Mouse (Mus musculus): ENCODE results near the gene Tspear.
"Not testable (repeated sequence)": the region's sequence is repeated elsewhere in the genome, so short reads cannot be mapped to it uniquely, and the experiment has no call there.

Tspear gene

DNA sequence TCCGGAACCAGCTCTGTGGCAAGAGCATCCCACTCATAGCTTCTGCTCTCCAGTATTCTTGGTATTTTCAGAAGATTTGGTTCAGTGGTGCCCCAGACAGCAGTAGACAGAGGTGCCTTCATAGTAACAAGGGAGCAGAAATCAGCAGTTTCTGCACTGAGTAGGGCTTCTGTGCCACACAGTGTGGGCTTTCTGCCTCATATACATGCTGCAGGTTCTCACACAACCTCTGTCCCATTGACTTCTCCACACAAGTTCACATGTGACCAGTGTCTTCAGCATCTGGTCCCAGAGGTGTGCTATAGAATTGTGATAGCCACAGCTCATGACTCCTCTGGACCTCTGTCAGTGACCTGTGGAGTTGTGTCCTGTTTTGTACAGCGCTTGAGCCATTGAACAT is 102.3 kb downstream of the Tspear start:
- CTCF ChIA-PET, result no interaction called here

DNA sequence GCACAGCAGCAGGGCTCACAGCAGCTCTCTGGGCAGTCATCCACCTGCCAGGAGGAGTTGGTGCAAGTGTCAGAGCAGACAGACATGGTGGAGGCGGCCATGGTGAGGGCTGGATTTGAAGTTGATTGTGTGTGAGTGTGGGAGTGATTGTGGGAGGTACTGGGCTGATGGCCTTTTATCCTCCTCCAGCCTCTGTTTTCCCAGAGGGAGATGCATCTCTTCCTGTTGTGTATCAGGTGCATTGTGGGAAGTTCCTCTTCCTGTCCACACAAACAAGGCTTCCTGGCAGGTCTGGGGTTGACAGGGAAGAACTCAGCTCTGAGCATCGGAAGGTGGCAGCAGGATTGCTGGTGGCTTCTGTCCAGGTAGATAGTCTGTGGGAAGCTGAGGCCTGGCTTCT is 108.6 kb downstream of the Tspear start, which contains the start of gene Gm9639:
TSS of gene Gm9639 (minus strand) at position 101 of the 400 bp plus-strand sequence.
- CTCF ChIA-PET, result no interaction called here

DNA sequence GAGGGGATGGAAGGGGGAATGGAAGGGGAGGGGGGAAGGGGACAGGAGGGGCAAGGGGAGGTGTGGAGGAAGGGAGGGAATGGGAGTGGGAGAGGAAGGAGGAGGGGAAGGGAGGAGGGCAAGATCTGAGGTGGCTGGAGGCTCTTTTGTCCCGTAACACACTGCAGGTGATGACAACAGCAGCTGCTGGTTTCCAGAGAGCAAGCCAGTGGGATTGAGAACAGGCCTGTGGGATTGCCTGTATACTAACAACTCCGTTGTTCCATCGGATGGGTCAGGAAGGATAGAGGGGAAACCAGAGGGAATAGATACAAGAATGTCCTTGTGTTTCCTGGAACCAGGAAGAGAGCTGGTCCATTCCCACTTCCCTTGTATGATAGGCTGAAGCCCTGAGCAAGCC is 111.3 kb downstream of the Tspear start:
- CTCF ChIA-PET, result no interaction called here

DNA sequence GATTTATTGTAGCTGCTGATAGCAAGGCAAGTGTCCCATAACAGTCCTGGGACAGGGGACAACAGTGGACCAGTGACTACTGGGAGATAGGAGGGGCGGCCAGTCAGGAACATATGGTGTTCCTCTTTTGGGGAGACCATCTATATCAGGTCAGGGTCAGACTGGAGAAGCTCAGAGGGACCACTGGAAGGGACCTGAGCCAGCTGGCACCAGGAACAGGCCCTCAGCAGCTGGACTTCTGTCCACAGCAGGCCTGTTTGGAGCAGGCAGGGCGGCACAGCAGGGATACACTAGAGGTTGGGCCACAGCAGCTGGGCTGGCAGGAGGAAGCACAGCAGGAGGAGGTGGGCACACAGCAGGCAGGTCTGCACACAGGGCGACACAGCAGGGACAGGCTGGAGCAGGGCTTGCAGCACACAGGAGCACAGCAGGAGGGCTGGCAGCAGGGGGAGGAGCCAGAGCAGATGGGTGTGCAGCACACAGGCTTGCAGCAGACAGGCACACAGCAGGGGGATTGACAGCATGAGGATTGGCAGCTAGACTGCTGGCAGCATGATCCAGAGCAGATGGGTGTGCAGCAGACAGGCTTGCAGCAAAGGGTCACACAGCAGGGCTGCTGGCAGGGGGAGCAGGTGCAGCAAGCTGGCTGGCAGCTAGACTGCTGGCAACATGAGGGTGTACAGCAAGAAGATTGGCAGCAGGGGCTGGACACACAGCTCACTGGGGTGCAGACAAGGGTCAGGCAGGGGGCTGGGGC is 112.0 kb downstream of the Tspear start:
- CTCF ChIA-PET, result not testable (repeated sequence)

DNA sequence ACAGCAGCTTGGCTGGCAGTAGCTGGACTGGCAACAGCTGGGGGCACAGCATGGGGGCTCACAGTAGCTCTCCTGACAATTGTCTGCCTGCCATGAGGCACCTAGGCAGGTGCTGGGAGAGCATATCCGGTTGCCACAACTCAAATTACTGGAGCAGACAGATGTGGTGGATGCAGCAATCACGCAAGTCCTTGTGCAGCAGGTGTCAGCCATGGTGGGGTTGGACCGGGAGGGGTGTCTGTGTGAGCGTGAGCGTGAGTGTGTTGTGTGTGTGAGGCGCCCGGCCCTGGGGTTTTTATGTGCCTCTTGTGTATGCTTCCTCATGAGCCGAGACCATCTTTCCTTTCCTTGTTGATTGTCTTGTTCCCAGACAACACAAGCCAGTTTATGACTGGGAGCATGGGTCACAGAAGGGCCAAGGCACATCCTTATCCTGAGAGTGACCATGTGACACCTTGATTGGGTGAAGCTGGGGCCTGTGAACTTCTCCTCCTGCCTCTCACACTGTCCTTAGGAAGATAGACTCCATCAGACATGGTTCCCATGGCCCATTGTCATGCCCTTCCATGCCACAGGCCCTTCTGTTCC is 112.6 kb downstream of the Tspear start, which contains the start of gene Gm19668:
TSS of gene Gm19668 (minus strand) at position 213 of the 588 bp plus-strand sequence.
- CTCF ChIA-PET, result no interaction called here

DNA sequence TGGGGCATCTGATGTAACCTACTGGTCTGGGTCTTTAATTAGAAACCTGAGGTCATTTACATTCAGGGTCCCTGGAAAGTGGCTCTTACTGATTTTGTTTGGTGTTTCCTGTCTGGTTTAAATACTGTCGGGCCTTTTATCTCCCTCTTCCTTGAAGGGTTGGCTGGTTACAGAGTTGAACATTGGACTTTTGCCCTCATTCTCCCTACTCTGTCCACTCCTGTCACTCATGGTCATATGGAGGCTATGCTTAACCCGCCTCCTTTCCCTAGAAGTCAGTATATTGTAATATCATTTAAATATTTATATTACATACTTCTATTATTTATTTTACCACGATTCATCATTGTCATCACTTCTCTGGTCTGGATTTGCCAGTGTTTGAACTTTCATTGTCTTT is 117.7 kb downstream of the Tspear start:
- CTCF ChIA-PET, result no interaction called here

DNA sequence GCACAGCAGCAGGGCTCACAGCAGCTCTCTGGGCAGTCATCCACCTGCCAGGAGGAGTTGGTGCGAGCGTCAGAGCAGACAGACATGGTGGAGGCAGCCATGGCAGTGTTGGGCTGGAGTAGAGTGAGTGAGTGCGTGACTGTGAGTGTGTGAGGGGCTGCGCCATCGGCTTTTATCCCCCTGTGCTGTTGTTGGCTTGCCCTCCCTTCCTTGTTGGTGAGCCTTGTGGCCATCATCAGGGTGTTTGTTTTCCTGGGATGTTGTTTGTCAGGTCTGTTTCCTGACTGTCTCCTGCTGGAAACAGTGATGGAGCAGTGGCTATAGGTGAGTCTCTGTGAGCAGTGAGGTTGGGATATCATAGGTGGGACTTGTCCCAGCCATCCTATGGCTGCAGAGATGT is 125.4 kb downstream of the Tspear start, which contains the start of gene Gm9507:
TSS of gene Gm9507 (minus strand) at position 101 of the 400 bp plus-strand sequence.
- CTCF ChIA-PET, result no interaction called here

DNA sequence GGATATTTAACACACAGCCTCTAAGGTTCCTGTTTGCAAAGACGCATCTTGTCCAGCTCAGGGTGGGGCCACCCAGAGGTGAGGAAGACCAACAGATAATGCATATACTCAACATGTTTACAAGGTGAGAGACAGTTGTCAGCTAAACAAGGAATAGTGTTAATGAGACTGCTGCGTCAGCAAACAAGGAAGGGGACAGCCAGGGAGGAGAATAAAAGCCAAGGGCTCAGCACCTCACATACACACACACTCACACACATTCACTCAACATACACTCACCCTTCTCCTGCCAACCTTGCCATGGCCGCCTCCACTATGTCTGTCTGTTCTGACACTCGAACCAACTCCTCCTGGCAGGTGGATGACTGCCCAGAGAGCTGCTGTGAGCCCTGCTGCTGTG is 128.0 kb downstream of the Tspear start, which contains the start of gene Gm2696:
TSS of gene Gm2696 (plus strand) at position 301 of the 400 bp plus-strand sequence.
- CTCF ChIA-PET, result no interaction called here

DNA sequence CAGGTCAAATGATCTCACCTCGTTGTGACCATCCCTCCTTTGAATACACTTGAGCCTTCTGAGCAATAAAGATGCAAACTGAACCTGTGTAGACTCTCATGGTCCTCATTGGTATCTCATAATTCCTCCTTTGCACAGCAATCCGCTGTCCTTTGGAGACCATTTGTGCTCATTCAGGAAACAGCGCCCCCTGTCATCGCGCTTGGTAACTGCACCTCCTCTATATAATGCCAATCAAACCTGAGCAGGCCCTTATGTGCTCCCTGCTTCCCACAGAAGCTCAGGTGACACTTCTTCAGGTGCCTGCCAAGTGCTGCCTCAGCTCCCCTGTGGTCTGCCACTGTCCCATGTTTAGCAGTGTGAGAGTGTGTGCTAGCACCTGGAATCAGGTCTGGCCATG is 129.1 kb downstream of the Tspear start:
- CTCF ChIA-PET, result no interaction called here

DNA sequence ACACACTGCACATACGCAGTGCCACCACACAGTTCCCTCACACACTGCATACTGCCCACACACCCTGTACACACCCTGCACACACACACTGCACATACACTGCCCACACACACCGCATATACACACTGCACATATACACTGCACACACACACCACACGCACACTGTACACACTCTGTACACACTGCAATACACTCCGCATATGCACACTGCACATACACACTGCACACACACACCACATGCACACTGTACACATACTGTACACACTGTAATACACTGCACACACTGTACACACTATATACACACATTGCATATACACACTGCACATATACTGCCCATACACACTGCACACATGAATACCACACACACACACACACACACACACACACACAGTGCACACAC is 132.2 kb downstream of the Tspear start:
- CTCF ChIA-PET, result no interaction called here

DNA sequence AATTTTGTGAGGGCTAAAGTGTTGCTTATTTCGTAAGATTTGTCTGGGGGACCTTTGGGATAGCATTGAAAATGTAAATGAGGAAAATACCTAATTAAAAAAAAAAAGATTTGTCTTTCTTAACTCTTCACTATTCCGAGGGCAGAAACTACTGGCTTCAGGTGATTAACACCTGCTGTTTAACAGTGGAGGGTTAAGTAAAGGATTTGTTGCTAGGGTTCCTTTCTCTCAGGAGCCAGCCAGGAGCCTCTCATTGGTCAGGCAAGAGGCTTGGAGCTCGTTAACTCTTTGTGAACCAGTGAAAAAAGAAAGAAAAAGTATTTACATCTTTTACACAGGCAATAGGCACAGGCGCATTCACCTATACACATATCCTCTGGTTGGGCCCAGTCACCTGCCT is 132.8 kb downstream of the Tspear start:
- CTCF ChIA-PET, result no interaction called here

DNA sequence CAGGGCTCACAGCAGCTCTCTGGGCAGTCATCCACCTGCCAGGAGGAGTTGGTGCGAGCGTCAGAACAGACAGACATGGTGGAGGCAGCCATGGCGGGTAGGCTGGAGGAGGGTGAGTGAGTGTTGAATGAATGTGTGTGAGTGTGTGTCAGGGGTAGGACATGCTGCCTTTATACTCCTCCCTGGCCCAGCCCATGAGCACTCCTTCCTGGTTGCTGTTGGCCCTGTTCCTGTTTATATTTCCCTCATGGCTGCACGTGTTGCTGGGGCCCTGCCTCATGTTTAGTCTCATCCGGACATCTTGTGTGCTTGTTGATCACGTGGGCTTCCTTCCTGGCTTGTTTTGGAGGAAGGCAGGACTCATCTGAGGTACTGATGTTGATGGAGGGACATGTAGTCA is 140.6 kb downstream of the Tspear start, which contains the start of gene Krtap10-4:
TSS of gene Krtap10-4 (minus strand) at position 145 of the 400 bp plus-strand sequence.
- CTCF ChIA-PET, result no interaction called here

DNA sequence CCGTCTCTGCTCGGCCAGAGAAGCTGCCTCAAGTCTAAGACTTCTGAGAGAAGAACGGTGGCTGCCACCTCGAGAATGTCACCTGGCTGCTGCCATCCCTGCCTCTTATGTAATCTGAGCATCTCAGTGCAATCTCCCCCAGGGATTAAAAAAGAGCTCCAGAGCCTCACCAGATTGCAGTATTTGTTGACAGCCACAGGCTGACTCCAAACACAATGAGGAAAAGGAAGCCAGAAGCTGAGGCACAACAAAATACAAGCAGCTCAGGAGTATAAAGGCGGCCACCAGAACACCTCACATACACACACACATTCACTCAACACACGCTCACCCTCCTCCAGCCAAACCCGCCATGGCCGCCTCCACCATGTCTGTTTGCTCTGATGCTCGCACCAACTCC is 149.3 kb downstream of the Tspear start, which contains the start of gene Krtap10-10:
TSS of gene Krtap10-10 (plus strand) at position 301 of the 400 bp plus-strand sequence.
- CTCF ChIA-PET, result no interaction called here

DNA sequence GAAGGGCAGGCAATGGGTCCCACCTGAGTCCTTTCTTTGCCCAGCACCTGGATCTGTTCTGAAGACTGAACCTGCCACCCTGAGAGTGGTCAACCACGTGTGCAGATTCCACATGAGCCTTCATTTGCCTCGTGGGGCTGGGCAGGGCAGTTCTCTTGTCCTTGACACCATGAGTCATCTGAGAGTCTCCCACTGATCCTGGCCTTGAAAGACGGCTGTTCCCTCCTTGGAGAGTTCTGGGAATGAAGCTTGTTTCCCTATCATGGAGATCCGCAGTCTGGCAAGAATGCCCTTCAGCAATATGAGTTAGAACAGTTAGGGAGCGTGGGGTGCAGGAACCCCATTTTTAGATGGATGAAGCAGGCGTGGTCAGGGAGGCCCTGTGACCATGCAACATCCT is 152.6 kb downstream of the Tspear start:
- CTCF ChIA-PET, result no interaction called here

DNA sequence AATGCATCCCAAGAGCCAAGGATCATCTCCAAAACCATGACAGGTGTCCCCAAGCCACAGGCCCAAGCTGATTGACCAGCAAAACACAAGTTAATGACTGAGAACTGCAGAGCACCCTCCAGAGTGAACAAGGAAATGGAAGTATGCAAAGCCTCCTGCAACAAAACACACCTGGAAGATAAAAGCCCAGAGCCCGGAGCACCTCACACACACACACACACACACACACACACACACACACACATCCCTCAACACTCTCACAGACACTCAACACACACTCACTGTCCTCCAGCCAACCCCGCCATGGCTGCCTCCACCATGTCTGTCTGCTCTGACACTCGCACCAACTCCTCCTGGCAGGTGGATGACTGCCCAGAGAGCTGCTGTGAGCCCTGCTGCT is 160.1 kb downstream of the Tspear start, which contains the start of gene Gm36176:
TSS of gene Gm36176 (plus strand) at position 301 of the 400 bp plus-strand sequence.
- CTCF ChIA-PET, result no interaction called here

DNA sequence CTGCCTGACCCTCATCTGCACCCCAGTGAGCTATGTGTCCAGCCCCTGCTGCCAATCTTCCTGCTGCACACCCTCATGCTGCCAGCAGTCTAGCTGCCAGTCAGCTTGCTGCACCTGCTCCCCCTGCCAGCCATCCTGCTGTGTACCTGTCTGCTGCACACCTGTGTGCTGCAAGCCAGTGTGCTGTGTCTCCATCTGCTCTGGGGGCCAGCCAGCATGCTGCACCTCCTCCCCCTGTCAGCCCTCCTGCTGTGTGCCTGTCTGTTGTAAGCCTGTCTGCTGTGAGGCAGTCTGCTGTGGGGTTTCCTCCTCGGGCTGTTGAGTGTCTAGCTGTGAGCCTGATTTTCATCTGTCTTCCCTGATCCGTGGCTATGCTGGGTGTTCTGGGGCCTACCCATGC is 160.6 kb downstream of the Tspear start:
- CTCF ChIA-PET, result no interaction called here

DNA sequence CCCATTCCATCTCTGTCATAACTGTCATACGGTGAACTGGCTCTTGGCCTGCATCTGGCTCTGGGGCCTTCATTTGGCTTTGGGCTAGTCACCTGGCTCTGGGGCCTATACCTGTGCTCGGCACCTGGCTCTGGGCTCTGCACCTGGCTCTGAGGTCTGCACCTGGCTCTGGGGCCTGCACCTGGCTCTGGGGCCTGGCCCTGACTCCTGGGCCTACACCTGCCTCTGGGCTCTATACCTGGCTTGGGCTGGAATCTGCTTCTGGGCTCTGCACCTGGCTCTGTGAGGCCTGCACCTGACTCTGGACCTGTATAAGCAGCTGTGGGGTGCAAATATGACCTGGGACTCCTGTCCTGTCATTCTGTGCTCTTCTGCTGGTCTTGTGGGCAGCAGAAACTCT is 161.2 kb downstream of the Tspear start:
- CTCF ChIA-PET, result no interaction called here

DNA sequence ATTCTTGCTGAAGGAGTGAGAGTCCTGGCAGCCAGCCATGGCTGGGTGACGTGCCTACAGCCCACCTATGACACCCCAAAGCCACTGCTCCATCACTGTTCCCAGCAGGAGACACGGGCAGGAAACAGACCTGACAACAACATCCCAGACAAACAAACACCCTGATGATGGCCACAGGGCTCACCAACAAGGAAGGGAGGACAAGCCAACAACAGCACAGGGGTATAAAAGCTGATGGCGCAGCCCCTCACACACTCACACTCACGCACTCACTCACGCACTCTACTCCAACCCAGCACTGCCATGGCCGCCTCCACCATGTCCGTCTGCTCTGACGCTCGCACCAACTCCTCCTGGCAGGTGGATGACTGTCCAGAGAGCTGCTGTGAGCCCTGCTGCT is 166.2 kb downstream of the Tspear start, which contains the start of gene Gm10318:
TSS of gene Gm10318 (plus strand) at position 301 of the 400 bp plus-strand sequence.
- CTCF ChIA-PET, result no interaction called here

DNA sequence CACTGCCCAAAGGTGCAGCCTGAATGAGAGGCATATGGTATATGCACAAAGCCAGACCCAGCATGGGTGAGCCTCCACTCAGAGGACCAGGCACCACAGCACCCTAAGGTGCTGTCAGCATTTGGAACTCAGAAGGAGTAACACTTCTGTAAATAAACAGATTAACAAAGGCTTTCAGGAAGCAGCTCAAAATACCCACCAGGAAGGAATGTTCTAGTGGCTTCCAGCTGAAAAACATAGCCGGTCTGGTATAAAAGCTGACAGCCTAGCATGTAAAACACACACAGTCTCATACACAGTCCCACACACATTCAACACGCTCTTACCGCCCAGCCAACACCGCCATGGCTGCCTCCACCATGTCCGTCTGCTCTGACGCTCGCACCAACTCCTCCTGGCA is 175.3 kb downstream of the Tspear start, which contains the start of gene Gm3285:
TSS of gene Gm3285 (plus strand) at position 301 of the 400 bp plus-strand sequence.
- CTCF ChIA-PET, result no interaction called here

DNA sequence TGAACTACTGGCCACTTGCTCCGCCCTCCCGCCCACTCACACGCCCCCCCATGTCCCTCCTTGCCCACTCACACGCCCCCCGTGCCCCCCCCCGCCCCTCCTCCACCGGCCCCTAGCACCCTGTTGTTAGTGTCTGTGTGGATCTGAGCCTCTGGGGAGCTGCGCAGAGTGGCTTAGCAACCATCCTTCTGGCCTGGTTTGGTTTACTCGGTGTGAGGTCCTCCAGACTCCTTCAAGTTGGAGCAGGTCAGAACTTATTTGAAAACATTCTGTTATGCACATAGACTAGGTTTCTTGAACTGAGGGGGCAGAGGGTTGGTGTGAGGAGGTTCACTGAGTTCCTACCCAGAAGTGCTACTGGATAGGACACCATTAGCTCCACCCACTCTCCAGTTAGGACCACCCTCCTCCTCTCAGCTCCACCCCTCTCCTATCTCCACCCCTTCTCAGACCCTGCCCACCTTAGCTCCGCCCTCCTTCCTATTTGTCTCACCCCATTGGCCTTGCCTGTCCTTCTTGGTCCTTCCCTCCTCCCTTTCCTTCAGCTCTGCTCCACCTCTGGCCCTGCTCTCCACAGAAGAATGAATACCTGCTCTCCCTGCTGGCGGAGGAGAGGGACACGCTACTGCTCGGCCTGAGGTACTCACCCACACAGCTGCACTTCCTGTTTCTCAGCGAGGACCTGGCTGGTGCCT is 177.8 kb downstream of the Tspear start:
- CTCF ChIA-PET, result no interaction called here

DNA sequence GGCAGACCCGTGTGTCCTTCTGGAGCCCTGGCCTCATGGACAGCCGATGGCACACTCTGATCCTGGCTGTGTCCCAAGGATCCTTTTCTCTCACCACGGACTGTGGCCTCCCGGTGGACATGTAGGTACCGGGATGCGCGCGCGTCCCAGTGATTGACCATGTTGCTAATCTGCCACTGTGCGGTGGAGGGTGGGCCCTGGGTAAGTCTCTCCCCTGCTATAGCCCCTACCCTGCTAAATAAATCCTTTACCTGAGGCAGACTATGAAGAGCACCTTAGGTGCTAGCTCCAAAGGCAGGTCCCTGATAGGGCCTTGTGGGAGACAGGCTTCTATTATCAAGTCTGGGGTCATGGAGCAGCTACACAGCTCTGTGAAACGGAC is 178.4 kb downstream of the Tspear start:
- CTCF ChIA-PET, result no interaction called here

DNA sequence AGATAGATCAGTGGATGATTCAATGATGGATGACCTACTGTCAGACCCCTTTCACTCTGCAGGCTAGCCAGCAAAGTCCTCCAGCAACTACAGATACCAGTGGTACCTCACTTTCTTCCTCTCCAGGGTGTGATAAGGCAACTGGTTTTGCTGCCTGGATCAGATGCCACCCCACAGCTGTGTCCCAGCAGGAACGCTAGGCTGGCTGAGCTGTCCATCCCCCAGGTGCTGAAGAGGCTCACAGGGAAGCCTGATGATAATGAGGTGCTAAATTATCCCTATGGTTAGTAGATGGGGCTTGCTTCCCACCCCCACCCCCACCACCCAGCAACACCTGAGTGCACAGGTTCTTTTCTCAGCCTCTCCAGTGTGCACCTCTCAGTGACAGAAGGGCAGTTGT is 181.2 kb downstream of the Tspear start:
- CTCF ChIA-PET, result no interaction called here

DNA sequence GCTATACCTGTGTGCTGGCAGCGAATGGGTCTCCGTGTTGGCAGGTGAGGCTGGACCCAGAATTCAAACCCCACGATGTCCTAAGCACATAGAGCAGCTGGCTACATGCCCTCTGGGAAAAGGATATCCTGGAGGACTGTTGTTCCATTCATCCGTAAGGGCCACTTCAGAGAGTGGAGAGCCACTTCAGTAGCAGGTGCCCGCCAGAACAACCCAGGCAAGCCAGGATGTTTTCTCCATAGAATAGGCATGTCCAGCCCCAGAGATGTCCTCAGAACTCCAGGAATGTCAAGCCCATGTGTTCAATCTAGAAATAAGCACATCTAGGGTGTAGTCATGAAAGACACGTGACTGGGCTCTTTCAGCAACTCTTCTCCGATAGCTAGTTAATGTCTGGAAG is 183.3 kb downstream of the Tspear start:
- CTCF ChIA-PET, result no interaction called here
